Mouse (Mus musculus): ENCODE data around the gene Fcrla. TPM values are rescaled to one million over a fixed set of nuclear protein-coding genes. Genes with fewer than 3 reads are reported as not detected.

The Fcrla gene
- not detected for polyA plus RNA-seq (2015; fragmentation: Illumina TruSeq; extraction: RNeasy Lipid Tissue Mini Kit (QIAGEN cat#74804); ENCODE audit: low read depth, low replicate concordance)

GRCm38 (mm10) chr1:170927378-170927777 lies at the start of gene Fcrla:
Fcrla (minus strand) TSS chr1:170927583.

GRCm38 (mm10) chr1:170976447-170976846 lies 49.1 kb upstream of the Fcrla start, which contains the start of gene Fcgr2b:
Fcgr2b (minus strand) TSS chr1:170976547.

GRCm38 (mm10) chr1:170912891-170913615 lies 14.3 kb downstream of the Fcrla start, which contains the start of gene Fcrlb:
Fcrlb (minus strand) TSS chr1:170912941.

GRCm38 (mm10) chr1:170884978-170885561 lies 42.3 kb downstream of the Fcrla start, which contains the start of the genes Gm26620 and Dusp12:
Gm26620 (plus strand) TSS chr1:170885065.
Dusp12 (minus strand) TSS chr1:170885540.

GRCm38 (mm10) chr1:170867691-170868105 lies 59.7 kb downstream of the Fcrla start, which contains the start of gene Atf6:
Atf6 (minus strand) TSS chr1:170867771.

Other genes starting within 250 kb of the Fcrla start
- gene Atf6, start 59.8 kb downstream of the Fcrla start, polyA plus RNA-seq (2015; fragmentation: Illumina TruSeq; extraction: RNeasy Lipid Tissue Mini Kit (QIAGEN cat#74804); ENCODE audit: low read depth, low replicate concordance) = 30.0 TPM
- not detected for gene Gm26620, start 42.5 kb downstream of the Fcrla start, polyA plus RNA-seq (2015; fragmentation: Illumina TruSeq; extraction: RNeasy Lipid Tissue Mini Kit (QIAGEN cat#74804); ENCODE audit: low read depth, low replicate concordance)
- 26.2 TPM for gene Dusp12, start 42.0 kb downstream of the Fcrla start, polyA plus RNA-seq (2015; fragmentation: Illumina TruSeq; extraction: RNeasy Lipid Tissue Mini Kit (QIAGEN cat#74804); ENCODE audit: low read depth, low replicate concordance)
- 0.37 TPM for gene Fcrlb, start 14.6 kb downstream of the Fcrla start, polyA plus RNA-seq (2015; fragmentation: Illumina TruSeq; extraction: RNeasy Lipid Tissue Mini Kit (QIAGEN cat#74804); ENCODE audit: low read depth, low replicate concordance)
- gene Fcgr2b, start 49.0 kb upstream of the Fcrla start, polyA plus RNA-seq (2015; fragmentation: Illumina TruSeq; extraction: RNeasy Lipid Tissue Mini Kit (QIAGEN cat#74804); ENCODE audit: low read depth, low replicate concordance) = 5.2 TPM
- gene Fcgr4, start 91.3 kb upstream of the Fcrla start, polyA plus RNA-seq (2015; fragmentation: Illumina TruSeq; extraction: RNeasy Lipid Tissue Mini Kit (QIAGEN cat#74804); ENCODE audit: low read depth, low replicate concordance) = 0.74 TPM
- 32.3 TPM for gene Fcgr3, start 137.4 kb upstream of the Fcrla start, polyA plus RNA-seq (2015; fragmentation: Illumina TruSeq; extraction: RNeasy Lipid Tissue Mini Kit (QIAGEN cat#74804); ENCODE audit: low read depth, low replicate concordance)
- gene Cfap126, start 186.3 kb upstream of the Fcrla start, polyA plus RNA-seq (2015; fragmentation: Illumina TruSeq; extraction: RNeasy Lipid Tissue Mini Kit (QIAGEN cat#74804); ENCODE audit: low read depth, low replicate concordance) = 5.5 TPM
- 136 TPM for gene Sdhc, start 223.0 kb upstream of the Fcrla start, polyA plus RNA-seq (2015; fragmentation: Illumina TruSeq; extraction: RNeasy Lipid Tissue Mini Kit (QIAGEN cat#74804); ENCODE audit: low read depth, low replicate concordance)
- gene Mpz, start 223.1 kb upstream of the Fcrla start, polyA plus RNA-seq (2015; fragmentation: Illumina TruSeq; extraction: RNeasy Lipid Tissue Mini Kit (QIAGEN cat#74804); ENCODE audit: low read depth, low replicate concordance) = not detected